Mouse (Mus musculus): ENCODE measurements around the gene Stpg2. TPM values are rescaled to one million over a fixed set of nuclear protein-coding genes. Genes with fewer than 3 reads are reported as not detected.

Stpg2 gene
- polyA plus RNA-seq, 1 experiment: not detected

DNA sequence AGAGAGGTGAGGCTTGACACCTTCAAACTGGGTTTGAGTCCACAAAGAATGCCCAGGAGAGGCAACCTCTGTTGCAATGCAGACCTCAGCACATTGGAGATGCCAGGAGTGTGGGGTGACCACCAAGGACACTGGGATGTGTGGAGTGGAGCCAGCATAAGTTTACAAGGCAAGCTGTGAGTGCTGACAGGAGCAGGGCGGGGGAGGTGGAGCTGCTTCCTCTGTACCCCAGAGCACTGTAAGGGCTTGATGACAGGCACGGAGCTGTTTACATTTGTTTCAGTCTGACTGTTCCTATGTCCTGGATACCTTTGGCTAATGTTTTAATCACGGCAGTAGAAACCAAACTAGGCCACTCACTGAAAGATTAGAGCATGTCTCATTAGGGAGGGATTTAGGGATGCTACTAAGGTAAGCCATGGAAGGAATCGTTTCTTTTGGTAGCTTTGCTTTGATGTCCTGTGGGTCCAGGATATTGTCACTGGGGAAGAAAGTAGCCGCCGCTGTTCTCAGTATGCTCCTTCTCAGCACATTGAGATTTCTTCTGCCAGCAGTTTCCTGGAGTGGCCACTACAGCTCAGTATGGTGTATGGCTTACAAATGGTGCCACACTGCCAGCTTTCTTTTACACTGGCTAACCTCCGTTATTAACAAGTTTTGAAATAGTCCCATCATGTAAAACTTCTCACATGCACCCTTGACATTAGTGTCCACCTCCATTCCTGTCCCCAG lies 102.8 kb downstream of the Stpg2 start:
- no peak for TF ChIP-seq GATA1 (IDR thresholded peaks at IDR 0.05; ENCODE audit: low read length)

DNA sequence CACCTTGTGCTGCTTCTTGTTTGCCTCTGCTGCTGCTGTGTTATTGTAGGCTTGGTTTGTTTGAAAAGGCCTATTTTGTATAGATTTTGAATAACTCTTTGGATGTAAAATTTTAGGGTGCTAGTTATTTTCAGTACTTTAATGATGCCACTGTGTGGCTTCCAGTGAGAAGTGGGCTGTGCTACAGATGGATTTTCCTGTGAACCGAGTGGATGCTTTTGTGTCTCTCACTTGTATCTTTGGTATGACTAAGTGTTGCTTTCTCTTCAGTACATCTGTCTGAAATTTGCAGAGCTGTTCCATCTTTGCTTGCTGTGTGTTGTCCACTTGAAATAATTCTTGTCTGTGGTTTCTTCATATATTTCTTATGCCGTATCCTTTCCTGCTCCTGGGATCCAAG lies 106.2 kb downstream of the Stpg2 start:
- no peak for TF ChIP-seq GATA1 (IDR thresholded peaks at IDR 0.05; ENCODE audit: low read length)

DNA sequence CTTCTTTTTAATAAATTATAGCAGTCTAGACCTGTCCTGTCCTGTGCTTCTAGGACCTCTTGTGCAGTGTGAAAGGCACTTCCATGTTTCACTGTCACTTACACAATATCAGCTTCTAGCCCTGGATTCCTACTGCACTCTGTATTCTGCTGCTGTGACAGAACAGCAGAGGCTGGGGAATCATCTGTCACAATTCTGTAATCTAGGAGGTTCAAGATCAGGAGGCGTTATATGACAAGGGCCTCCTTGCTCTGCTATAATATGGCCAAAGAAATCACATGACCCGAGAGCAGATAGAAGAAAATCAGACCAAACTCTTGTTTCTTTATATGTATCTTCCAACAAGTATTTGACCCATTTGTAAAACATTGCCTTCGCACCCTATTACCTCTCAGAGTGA lies 175.0 kb downstream of the Stpg2 start:
- no peak for TF ChIP-seq GATA1 (IDR thresholded peaks at IDR 0.05; ENCODE audit: low read length)

DNA sequence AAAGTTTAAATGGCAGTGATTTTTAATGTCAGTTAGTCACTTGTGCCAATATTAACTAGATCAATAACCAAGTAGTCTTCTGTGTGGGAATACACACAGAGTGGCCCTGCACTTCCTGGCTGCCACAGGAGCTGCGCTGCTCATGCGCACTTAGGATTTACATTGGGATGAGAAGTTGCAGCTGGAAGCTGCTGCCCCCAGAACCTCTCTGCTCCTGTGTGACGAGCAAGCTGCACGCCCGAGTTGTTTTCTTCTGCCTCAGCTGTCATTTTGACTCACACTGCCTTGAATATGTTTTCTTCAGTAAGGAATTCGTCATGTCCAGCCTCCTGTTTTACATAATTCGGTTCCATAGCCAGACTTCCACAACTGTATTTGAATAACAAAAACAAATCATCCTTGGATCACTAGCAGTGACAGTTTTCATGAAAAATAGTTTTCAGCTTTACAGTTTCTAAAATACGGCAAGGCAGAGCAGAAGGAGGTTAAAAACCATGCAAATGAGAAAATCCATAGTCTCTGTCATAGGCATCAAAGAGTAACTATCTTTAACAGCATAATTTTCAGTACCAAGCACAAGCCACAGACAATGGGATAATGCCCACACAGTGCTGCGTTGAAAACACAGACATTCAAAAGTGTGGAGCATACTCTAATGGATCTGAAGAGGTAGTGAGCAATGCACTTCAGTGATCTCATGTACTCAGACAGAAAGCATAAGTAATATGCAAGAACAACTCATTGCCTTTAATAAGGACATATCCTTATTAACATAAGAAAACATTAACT lies 191.8 kb downstream of the Stpg2 start:
- TF ChIP-seq GATA1 (IDR thresholded peaks at IDR 0.05; ENCODE audit: low read length): no peak

DNA sequence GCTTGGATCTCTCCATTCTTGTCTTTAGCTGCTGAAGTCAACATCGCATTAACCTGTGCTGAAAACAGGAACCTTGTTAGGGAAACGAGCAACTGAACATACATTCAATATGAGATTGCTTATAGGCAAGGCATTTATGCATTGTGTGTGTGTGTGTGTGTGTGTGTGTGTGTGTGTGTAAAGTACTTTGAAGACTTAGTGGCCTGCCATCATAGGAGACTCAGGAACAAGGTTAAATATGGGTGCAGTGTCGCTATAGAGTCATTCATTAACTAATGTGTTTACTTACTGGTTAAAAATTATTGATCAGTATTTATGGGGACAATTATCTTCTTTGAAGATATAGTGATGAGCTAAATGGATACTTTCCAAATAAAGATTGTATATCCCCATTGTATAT lies 199.2 kb downstream of the Stpg2 start:
- no peak for TF ChIP-seq GATA1 (IDR thresholded peaks at IDR 0.05; ENCODE audit: low read length)

DNA sequence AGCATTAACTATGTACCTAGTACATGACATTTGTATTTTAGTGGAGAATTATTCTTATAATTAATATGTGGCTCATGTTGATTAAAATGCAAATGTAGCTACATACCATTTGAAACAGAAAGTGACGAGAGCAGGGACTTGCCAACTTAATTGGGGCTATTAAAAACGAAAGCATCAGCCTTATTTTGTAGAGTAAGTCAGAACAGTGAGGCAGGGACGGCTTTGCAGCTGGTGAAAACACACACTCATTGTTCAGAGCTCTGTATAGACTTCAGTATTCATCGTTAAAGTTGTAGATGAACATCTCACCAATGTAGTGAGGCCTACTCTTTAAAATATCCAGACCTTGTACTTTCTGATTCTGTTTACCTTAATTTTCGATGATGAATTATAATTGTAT lies 213.6 kb downstream of the Stpg2 start:
- no peak for TF ChIP-seq GATA1 (IDR thresholded peaks at IDR 0.05; ENCODE audit: low read length)

DNA sequence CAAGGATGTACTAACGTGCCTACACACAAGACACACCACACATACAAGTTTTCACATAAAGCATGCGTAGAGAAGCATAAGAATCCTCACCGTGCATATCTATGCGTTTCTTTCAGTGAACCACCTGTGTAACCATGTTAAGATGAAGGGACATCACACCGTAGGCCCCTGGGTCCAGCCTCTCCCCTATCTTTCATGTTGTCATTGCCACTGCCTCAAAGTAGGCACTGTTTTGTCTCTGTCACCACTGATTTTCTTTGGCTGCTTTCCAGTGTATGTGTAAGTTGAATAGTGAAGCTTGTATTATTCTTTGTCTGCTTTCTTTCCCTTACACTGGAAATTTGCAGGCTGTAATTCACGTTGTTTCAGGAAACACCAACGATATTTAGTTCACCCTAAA lies 236.7 kb downstream of the Stpg2 start:
- TF ChIP-seq GATA1 (IDR thresholded peaks at IDR 0.05; ENCODE audit: low read length): no peak

DNA sequence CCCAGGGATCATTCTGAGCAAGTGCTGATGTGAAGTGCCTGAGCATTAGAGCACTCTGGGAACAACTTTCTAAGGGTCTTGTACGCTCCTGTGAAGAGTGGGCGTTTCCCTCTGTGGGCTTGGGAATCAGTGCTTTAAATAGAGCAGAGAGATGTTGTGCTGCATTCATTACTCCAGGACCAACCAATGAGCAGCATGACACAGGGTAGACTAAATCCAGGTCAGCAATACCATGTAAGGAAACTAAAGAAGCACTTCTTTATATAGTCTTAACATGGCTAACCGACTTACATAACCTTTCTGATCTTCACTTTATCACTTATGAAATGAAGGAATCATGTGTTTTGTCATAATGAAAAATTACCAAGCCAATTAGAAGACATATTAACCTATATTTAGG lies 290.4 kb downstream of the Stpg2 start:
- TF ChIP-seq GATA1 (IDR thresholded peaks at IDR 0.05; ENCODE audit: low read length): no peak

DNA sequence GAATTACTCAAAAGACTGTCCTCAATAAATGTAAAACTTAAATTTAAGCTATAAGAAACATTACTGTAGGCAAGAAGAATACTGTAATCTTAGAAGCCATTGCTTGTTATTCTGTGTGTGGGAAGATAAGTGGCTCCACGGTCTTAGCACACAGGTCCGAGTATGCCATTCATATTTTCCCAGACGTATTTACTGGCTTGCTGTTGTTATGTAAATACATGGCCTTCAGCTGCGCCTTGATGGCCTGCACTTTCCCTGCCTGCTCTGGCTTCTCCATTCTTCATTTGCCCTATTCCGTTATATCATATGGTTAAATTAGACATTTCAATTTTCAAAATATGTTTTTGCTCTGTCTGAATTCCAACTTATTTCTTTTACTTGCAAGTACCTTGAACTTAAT lies 296.7 kb downstream of the Stpg2 start:
- no peak for TF ChIP-seq GATA1 (IDR thresholded peaks at IDR 0.05; ENCODE audit: low read length)

DNA sequence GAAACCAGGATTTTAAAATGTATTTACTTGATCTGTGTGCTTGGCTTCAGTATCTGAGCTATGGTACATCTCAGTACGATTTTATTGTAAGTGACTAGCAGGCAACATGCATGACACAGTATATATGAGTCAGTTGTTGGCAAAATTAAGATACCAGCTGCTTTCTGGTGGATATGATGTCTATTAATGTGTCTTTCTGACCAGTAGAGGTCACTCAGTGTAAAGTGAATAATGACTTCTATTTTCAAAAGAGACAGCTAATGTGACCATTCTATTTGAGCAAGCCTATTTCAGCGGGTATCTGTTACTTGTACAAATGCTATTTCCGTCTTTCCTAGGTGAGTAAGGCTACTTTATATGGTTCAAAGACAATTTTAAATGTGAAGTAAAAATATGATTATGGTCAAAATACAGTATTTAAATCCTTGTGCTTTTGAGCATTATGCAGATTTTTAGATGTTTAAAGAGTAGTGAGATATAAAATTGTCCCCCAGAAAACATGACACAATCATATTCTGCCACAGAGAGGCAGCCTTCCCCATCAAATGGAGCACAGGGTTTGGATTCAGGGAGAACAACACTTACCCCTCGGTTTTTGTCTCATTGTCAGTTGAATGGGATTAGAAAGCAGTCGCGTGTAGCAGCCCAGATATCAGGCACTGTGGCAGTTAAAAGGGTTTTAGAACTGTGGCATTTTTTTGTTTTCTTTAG lies 303.9 kb downstream of the Stpg2 start:
- TF ChIP-seq GATA1 (IDR thresholded peaks at IDR 0.05; ENCODE audit: low read length): no peak

DNA sequence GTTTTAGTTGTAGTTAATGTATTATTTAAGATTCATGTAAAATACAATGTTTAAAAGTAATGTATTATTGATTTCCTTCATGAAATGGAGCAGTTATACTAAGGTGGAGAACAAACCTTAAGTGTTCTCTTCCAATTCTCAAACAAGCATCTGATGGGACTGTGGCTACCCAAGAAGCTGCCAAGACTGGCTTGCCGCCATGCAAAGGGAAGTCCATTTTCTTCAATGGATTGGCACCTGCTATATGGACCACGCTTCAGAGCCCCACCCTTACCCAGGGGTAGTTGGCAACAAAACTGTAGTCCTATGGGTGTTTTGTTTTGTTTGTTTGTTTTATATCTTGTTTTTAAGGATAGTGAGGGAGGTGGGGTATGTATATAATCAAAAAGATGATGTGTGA lies 373.0 kb downstream of the Stpg2 start:
- no peak for TF ChIP-seq GATA1 (IDR thresholded peaks at IDR 0.05; ENCODE audit: low read length)

DNA sequence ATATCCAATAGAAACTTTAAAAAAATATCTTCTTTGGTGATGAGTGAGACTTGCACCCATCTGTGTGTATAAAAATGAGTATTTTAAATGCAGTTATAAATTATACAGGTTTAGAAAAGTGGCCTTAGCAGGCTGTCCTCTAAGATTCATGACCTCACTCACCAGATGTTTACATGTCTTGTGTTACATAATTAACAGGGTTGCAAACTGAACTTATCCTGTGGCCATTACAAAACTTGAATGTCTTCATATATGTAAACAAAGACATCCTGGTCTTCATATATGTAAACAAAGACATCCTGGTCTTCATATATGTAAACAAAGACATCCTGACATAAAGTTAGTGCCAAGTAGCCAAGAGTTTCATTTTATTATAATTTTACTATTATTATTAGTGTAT lies 375.8 kb downstream of the Stpg2 start:
- no peak for TF ChIP-seq GATA1 (IDR thresholded peaks at IDR 0.05; ENCODE audit: low read length)

DNA sequence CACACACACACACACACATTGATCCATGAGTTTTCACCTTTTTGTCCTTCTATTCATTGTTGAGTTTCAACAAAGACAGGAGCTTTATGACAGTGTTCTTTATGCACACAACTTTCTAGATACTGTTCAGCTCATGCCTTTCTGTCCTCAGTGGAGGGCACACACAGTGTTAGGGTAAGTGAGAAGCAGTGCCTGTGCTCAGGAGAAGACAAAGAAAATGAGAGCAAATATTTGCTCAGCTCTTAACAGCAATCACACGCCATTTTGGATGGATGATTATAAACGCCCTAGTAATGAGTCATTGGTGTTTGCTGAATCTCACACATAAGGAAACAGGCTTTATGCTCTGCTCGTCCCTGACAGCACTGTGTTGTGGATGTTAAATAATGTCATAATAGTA lies 394.0 kb downstream of the Stpg2 start:
- no peak for TF ChIP-seq GATA1 (IDR thresholded peaks at IDR 0.05; ENCODE audit: low read length)

DNA sequence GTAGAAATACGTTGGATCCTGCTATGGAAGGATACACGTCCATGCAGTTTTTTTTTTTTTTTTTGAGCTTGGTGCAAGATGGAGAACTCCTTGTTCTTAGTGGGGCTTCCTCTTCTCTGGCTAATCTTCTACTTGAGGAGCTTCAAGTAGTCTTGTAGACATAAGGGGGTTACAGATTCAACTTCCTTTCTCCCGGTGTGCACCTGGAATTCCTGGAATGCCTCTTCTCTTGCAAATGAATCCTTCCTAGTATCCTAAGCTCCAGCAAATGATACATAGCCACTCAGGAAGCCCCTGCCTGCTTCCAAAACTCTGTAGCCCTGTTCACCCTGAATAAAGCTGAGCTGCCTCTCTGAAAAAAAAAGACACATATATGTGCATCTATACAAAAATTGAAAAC lies 409.1 kb downstream of the Stpg2 start:
- TF ChIP-seq GATA1 (IDR thresholded peaks at IDR 0.05; ENCODE audit: low read length): no peak

DNA sequence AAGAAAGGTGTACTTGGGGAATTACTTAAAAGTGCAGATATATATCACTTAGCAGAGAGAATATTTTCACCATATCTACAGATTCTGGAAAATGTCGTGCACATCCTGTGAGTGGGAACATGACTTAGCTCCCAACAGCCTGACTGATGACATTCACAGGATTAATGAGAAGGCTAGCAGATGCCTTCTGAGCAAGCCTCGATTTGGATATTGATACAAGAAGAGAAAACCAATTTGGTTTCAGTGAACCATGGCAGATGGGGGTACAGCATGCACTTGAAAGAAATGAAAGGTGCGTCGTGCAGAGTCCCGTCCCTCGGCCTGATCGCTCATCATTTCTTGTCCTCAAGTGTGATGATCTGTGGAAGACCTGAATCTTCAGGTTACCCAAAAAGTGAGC lies 410.3 kb downstream of the Stpg2 start:
- TF ChIP-seq GATA1 (IDR thresholded peaks at IDR 0.05; ENCODE audit: low read length): no peak

DNA sequence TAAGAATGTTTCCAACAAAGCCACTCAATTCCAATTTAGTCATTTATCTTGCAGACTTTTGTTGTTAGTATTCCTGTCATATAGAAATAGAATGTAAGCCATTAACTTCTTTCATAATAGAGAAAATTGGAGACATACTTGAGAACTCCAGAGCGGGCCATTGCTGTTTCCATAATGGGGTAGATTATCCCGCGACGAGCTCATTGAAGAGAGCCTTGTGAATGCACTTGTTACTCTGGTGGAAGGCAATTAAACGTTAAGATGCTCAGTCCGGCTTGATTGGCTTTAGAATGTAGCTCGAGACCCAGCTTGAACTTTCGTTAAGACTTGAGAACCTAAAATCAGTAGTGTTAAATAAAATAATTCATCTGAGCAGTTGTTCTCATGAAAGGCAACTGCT lies 432.4 kb downstream of the Stpg2 start:
- TF ChIP-seq GATA1 (IDR thresholded peaks at IDR 0.05; ENCODE audit: low read length): no peak
